Mouse (Mus musculus): ENCODE measurements around the gene AU040320. TPM values are rescaled to one million over a fixed set of nuclear protein-coding genes. Genes with fewer than 3 reads are reported as not detected.

Gene AU040320
- polyA plus RNA-seq, 1 experiment from 2014 or later, result 15.7 TPM

DNA sequence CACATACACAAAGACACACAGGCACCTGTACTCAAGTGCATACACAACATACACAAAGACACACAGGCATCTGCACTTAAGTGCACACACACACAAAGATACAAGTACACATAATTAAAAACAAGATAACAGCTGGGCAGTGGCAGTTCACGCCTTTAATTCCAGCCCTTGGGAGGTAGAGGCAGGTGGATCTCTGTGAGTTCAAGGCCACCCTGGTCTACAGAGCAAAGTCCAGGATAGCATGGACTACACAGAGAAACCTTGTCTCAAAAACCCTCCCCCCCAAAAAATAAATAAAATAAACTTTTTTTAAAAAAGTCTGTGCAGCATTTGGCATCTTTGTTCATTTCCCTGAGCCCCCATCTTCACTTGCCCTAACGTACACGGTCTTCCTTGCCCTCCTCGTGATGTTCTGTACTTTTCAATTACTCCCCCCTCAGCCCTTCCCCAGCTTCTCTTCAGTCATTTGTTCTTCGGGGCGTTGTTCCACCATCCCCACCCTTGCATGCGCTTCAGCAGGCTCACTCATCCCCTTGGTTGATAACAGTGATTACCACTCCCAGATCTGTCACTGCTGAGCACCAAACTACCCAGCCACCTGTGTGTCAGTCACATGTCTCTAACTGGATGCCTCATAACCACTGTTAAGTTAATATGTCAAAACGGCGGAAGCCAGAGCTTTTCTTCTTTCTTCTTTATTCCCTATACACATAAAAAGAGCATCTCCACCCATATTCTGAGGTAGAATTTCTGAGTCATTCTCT, 16.6 kb downstream of the AU040320 start:
- WGBS, result 89% methylated on average over 9 of the region's 9 CpGs
- H3K9ac ChIP-seq (replicated peaks), result no peak overlapping the region
- H3K36me3 ChIP-seq, result peaks cover 13% of the 10 kb centered on the region

DNA sequence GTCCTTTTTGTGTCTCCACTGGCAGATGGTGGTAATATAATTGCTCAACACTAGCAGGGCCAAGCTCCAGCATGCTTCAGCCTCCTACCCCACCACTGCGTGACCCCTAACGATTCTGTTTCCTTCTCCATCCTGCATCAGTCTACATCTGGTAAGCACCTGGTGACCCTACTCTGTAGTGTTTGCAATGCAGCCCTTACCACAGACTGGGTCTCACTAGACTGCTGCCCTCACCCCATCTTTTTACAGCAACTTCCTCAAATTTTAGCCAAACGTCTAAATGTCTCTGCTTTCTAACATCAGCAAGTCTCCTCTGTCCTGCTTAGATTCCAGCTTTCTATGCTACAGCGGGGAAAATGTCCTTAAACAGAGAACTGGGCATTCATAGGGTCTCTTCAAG, 17.5 kb downstream of the AU040320 start:
- WGBS, result 60% methylated on average over 4 of the region's 4 CpGs
- no peak overlapping the region for H3K9ac ChIP-seq (replicated peaks)
- ATAC-seq (ENCODE audit: insufficient number of reproducible peaks, insufficient read depth, low FRiP score, low TSS enrichment, low read depth), result no peak
- H3K27ac ChIP-seq, result no peak overlapping the region
- H3K4me1 ChIP-seq (replicated peaks), result peaks cover 4% of the 10 kb centered on the region; the same call in 1 of the 2 replicates
- no peak overlapping the region for H3K4me3 ChIP-seq (replicated peaks)
- no peaks in the 10 kb centered on the region for H3K9me3 ChIP-seq
- H3K36me3 ChIP-seq, result peaks cover 13% of the 10 kb centered on the region
- no peaks in the 10 kb centered on the region for H3K27me3 ChIP-seq
- no peak overlapping the region for H3K4me2 ChIP-seq

More for the DNA sequence above, 16.6 kb downstream of the AU040320 start:
- H3K4me2 ChIP-seq, result no peak overlapping the region
- no peaks in the 10 kb centered on the region for H3K4me1 ChIP-seq (replicated peaks)
- no peaks in the 10 kb centered on the region for H3K9me3 ChIP-seq
- no peak overlapping the region for H3K27ac ChIP-seq
- ATAC-seq (ENCODE audit: insufficient number of reproducible peaks, insufficient read depth, low FRiP score, low TSS enrichment, low read depth), result no peak
- H3K4me3 ChIP-seq (replicated peaks), result no peak overlapping the region
- no peaks in the 10 kb centered on the region for H3K27me3 ChIP-seq

DNA sequence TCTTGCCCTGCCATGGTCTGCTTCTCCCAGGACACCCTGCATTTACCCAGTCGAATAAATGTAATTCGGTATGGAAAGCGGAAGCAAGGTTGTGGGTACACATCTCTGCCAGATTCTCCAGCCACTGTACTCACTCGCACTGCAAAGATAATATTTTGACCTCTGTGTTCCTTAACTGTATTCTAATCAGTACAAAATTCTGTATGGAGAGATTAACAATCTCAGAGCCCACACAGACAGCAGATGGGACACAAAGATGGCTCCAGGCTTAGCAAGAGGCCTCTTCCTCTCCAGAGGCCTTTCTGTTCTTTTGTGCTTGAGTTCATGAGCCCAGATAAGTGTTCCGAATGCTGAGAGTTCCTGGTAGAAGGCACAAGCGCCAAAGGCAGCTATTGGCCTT, 20.5 kb downstream of the AU040320 start:
- no peaks in the 10 kb centered on the region for H3K27me3 ChIP-seq
- no peak overlapping the region for H3K27ac ChIP-seq
- ATAC-seq (ENCODE audit: insufficient number of reproducible peaks, insufficient read depth, low FRiP score, low TSS enrichment, low read depth), result no peak
- 96% methylated on average over 6 of the region's 6 CpGs for WGBS
- no peak overlapping the region for H3K4me3 ChIP-seq (replicated peaks)
- no peak overlapping the region for H3K4me2 ChIP-seq
- H3K36me3 ChIP-seq, result peaks cover 9% of the 10 kb centered on the region
- H3K9me3 ChIP-seq, result no peaks in the 10 kb centered on the region
- peaks cover 11% of the 10 kb centered on the region for H3K4me1 ChIP-seq (replicated peaks)
- no peak overlapping the region for H3K9ac ChIP-seq (replicated peaks)

GRCm38 (mm10) chr4:126775182-126775581, 21.8 kb downstream of the AU040320 start:
- no peak overlapping the region for H3K9ac ChIP-seq (replicated peaks)
- H3K27me3 ChIP-seq, result no peaks in the 10 kb centered on the region
- no peak for ATAC-seq (ENCODE audit: insufficient number of reproducible peaks, insufficient read depth, low FRiP score, low TSS enrichment, low read depth)
- peaks cover 5% of the 10 kb centered on the region; the same call in 1 of the 2 replicates for H3K36me3 ChIP-seq
- no peaks in the 10 kb centered on the region for H3K9me3 ChIP-seq
- H3K4me3 ChIP-seq (replicated peaks), result no peak overlapping the region
- 0 out of 2 replicates have a peak overlapping the region, but pooled peaks have one; percentile 31 for H3K27ac ChIP-seq
- H3K4me2 ChIP-seq, result no peak overlapping the region
- H3K4me1 ChIP-seq (replicated peaks), result peaks cover 23% of the 10 kb centered on the region
- 33% methylated on average over 1 of the region's 1 CpGs for WGBS

DNA sequence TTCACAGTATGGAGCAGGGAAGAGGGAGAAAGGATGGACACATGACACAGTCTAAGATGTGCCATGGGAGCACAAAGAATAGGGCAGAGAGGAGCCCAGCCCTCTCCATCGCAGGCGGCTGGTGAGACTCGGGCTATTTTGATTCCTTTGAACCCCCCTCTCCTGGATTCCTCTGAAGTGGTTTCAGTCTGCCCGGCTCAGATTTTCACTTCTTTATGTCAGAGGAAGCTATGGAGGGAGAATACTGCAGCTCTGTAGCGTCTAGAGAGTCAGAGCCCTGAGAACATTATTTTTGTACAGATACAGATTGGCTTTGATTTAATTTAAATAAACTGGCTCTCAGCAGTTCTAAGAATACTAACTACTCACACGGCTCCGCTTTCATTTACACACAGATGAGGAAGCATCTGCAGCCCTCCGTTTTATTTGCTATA, 25.8 kb downstream of the AU040320 start:
- H3K4me1 ChIP-seq (replicated peaks), result peaks cover 62% of the 10 kb centered on the region

GRCm38 (mm10) chr4:126779826-126780775, 26.8 kb downstream of the AU040320 start:
- Histone ChIP-seq H3K9me3 (no peaks in the 10 kb centered on the region), H3K9ac (replicated peaks) (no peak overlapping the region), H3K27me3 (no peaks in the 10 kb centered on the region), H3K4me2 (0 out of 2 replicates have a peak overlapping the region, but pooled peaks have one; percentile 8), H3K36me3 (no peaks in the 10 kb centered on the region), H3K27ac (peak overlapping the region; percentile 87), H3K4me1 (replicated peaks) (peaks cover 63% of the 10 kb centered on the region), H3K4me3 (replicated peaks) (no peak overlapping the region)
- ATAC-seq (ENCODE audit: insufficient number of reproducible peaks, insufficient read depth, low FRiP score, low TSS enrichment, low read depth), result no peak
- WGBS, result 53% methylated on average over 12 of the region's 12 CpGs

More for the DNA sequence above, 25.8 kb downstream of the AU040320 start:
- ATAC-seq (ENCODE audit: insufficient number of reproducible peaks, insufficient read depth, low FRiP score, low TSS enrichment, low read depth), result no peak
- Histone ChIP-seq H3K27ac (0 out of 2 replicates have a peak overlapping the region, but pooled peaks have one; percentile 62), H3K36me3 (no peaks in the 10 kb centered on the region), H3K9ac (replicated peaks) (no peak overlapping the region), H3K4me2 (no peak overlapping the region), H3K9me3 (no peaks in the 10 kb centered on the region), H3K4me3 (replicated peaks) (no peak overlapping the region), H3K27me3 (no peaks in the 10 kb centered on the region)
- WGBS, result 44% methylated on average over 8 of the region's 8 CpGs

GRCm38 (mm10) chr4:126781871-126782270, 28.5 kb downstream of the AU040320 start:
- 51% methylated on average over 3 of the region's 3 CpGs for WGBS
- H3K27ac ChIP-seq, result peak overlapping the region; percentile 87
- peaks cover 62% of the 10 kb centered on the region for H3K4me1 ChIP-seq (replicated peaks)

GRCm38 (mm10) chr4:126782512-126782911, 29.2 kb downstream of the AU040320 start:
- ATAC-seq (ENCODE audit: insufficient number of reproducible peaks, insufficient read depth, low FRiP score, low TSS enrichment, low read depth), result no peak
- WGBS, result 68% methylated on average over 8 of the region's 8 CpGs
- H3K4me2 ChIP-seq, result no peak overlapping the region
- H3K27ac ChIP-seq, result peak overlapping the region; percentile 87
- H3K4me1 ChIP-seq (replicated peaks), result peaks cover 58% of the 10 kb centered on the region
- H3K9me3 ChIP-seq, result no peaks in the 10 kb centered on the region
- H3K4me3 ChIP-seq (replicated peaks), result no peak overlapping the region
- no peaks in the 10 kb centered on the region for H3K36me3 ChIP-seq
- H3K9ac ChIP-seq (replicated peaks), result no peak overlapping the region
- H3K27me3 ChIP-seq, result no peaks in the 10 kb centered on the region

More at GRCm38 (mm10) chr4:126781871-126782270, 28.5 kb downstream of the AU040320 start:
- Histone ChIP-seq H3K27me3 (no peaks in the 10 kb centered on the region), H3K9ac (replicated peaks) (no peak overlapping the region), H3K4me3 (replicated peaks) (no peak overlapping the region), H3K9me3 (no peaks in the 10 kb centered on the region), H3K36me3 (no peaks in the 10 kb centered on the region), H3K4me2 (no peak overlapping the region)
- no peak for ATAC-seq (ENCODE audit: insufficient number of reproducible peaks, insufficient read depth, low FRiP score, low TSS enrichment, low read depth)

GRCm38 (mm10) chr4:126782996-126783395, 29.7 kb downstream of the AU040320 start:
- peaks cover 58% of the 10 kb centered on the region for H3K4me1 ChIP-seq (replicated peaks)
- no peaks in the 10 kb centered on the region for H3K36me3 ChIP-seq
- H3K4me2 ChIP-seq, result no peak overlapping the region
- ATAC-seq (ENCODE audit: insufficient number of reproducible peaks, insufficient read depth, low FRiP score, low TSS enrichment, low read depth), result no peak
- H3K27me3 ChIP-seq, result no peaks in the 10 kb centered on the region
- H3K9me3 ChIP-seq, result no peaks in the 10 kb centered on the region
- 57% methylated on average over 8 of the region's 8 CpGs for WGBS
- peak overlapping the region; percentile 87 for H3K27ac ChIP-seq
- no peak overlapping the region for H3K9ac ChIP-seq (replicated peaks)
- no peak overlapping the region for H3K4me3 ChIP-seq (replicated peaks)

GRCm38 (mm10) chr4:126792341-126793102, 39.2 kb downstream of the AU040320 start:
- Histone ChIP-seq H3K27me3 (no peaks in the 10 kb centered on the region), H3K4me3 (replicated peaks) (no peak overlapping the region), H3K4me2 (no peak overlapping the region), H3K4me1 (replicated peaks) (no peaks in the 10 kb centered on the region), H3K36me3 (peaks cover 45% of the 10 kb centered on the region), H3K9me3 (no peaks in the 10 kb centered on the region), H3K27ac (no peak overlapping the region), H3K9ac (replicated peaks) (no peak overlapping the region)
- no peak for ATAC-seq (ENCODE audit: insufficient number of reproducible peaks, insufficient read depth, low FRiP score, low TSS enrichment, low read depth)
- WGBS, result 89% methylated on average over 7 of the region's 7 CpGs
